Mouse (Mus musculus): ENCODE data around the gene Aipl1. TPM values are rescaled to one million over a fixed set of nuclear protein-coding genes. Genes with fewer than 3 reads are reported as not detected.

Aipl1 gene
- polyA plus RNA-seq, 1 experiment: 0.28 TPM

DNA sequence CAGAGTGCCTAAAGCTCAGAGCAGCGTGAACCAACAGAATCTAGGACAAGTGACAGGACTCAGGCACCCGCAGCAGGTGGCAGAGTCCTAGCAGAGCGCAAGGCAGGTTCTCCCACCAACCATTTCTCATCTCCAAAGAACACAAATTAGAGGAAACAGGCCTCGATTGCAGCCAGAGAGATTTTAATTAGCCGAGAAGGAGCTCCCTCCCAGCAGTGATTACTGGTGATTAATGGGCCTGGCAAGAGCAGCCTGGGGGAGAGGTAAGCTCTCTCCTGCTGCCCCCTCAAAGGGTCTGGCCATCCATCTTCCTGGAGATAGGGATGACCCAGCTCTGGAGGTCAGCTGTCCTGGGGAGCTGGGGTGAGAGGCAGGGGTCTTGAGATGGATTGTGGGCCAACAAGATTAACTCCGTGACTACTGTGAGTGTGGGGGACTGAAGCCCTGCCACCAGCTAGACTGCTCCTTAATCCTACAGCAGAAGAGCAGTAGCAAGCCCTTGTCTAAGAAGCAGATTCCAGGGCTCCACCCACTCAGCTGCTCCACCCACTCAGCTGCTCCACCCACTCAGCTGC, 35.1 kb upstream of the Aipl1 start:
- WGBS: 57% methylated on average over 6 of the region's 6 CpGs
- peaks cover 15% of the 10 kb centered on the region for H3K4me1 ChIP-seq (ENCODE audit: control insufficient read depth, insufficient read depth, low read length)
- no peaks in the 10 kb centered on the region for H3K27me3 ChIP-seq (ENCODE audit: control insufficient read depth, insufficient read depth, low read length)
- no peak overlapping the region for H3K27ac ChIP-seq (ENCODE audit: insufficient read depth, low read length)
- no peak for DNase-seq
- TF ChIP-seq POLR2A (IDR thresholded peaks at IDR 0.05; ENCODE audit: borderline replicate concordance, insufficient read depth, low read length) (no peak), CTCF (IDR thresholded peaks at IDR 0.05; ENCODE audit: borderline replicate concordance, insufficient read depth, low read depth, low read length) (no peak)
- H3K4me3 ChIP-seq (replicated peaks; ENCODE audit: insufficient read depth, low read depth, low read length): no peak overlapping the region

- DNase-seq: no peak
- no peak overlapping the region for H3K4me3 ChIP-seq (replicated peaks; ENCODE audit: insufficient read depth, low read depth, low read length)
- 94% methylated on average over 9 of the region's 9 CpGs for WGBS
- no peaks in the 10 kb centered on the region for H3K27me3 ChIP-seq (ENCODE audit: control insufficient read depth, insufficient read depth, low read length)
- peaks cover 31% of the 10 kb centered on the region for H3K4me1 ChIP-seq (ENCODE audit: control insufficient read depth, insufficient read depth, low read length)
- TF ChIP-seq CTCF (IDR thresholded peaks at IDR 0.05; ENCODE audit: borderline replicate concordance, insufficient read depth, low read depth, low read length) (no peak), POLR2A (IDR thresholded peaks at IDR 0.05; ENCODE audit: borderline replicate concordance, insufficient read depth, low read length) (no peak)
- no peak overlapping the region for H3K27ac ChIP-seq (ENCODE audit: insufficient read depth, low read length)
Measured at GRCm38 (mm10) chr11:72070733-72071132, 33.4 kb upstream of the Aipl1 start.

DNA sequence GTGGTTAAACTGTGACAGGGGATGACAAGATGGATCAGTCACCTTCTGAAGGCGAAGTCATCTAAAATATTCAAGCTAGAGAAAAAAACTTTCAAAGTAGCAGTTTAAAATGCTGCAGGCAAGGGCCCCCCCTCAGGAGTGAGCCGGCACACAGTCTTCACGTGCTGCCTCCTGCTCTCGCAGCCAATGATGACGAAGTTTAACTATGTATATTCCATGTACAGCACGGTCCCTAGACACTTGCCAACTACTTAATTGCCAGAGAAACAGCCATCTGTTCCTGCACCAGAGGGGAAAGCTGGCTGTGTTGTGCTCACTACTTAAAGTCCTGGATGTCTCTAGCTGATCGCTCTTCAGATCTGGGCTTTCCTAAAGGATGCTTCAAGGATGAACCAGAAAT, 30.7 kb upstream of the Aipl1 start:
- H3K27ac ChIP-seq (ENCODE audit: insufficient read depth, low read length): peak overlapping the region; percentile 14; the same call in 1 of the 2 replicates
- no peak for TF ChIP-seq POLR2A (IDR thresholded peaks at IDR 0.05; ENCODE audit: borderline replicate concordance, insufficient read depth, low read length)
- TF ChIP-seq CTCF (IDR thresholded peaks at IDR 0.05; ENCODE audit: borderline replicate concordance, insufficient read depth, low read depth, low read length): no peak
- 11% methylated on average over 7 of the region's 7 CpGs for WGBS

GRCm38 (mm10) chr11:72067326-72067725, 30.0 kb upstream of the Aipl1 start:
- peak overlapping the region; percentile 14; the same call in 1 of the 2 replicates for H3K27ac ChIP-seq (ENCODE audit: insufficient read depth, low read length)
- TF ChIP-seq POLR2A (IDR thresholded peaks at IDR 0.05; ENCODE audit: borderline replicate concordance, insufficient read depth, low read length) (no peak), CTCF (IDR thresholded peaks at IDR 0.05; ENCODE audit: borderline replicate concordance, insufficient read depth, low read depth, low read length) (no peak)
- no peaks in the 10 kb centered on the region for H3K27me3 ChIP-seq (ENCODE audit: control insufficient read depth, insufficient read depth, low read length)
- WGBS: 14% methylated on average over 5 of the region's 5 CpGs
- peak; percentile 70 to 82 for DNase-seq
- peaks cover 34% of the 10 kb centered on the region for H3K4me1 ChIP-seq (ENCODE audit: control insufficient read depth, insufficient read depth, low read length)
- H3K4me3 ChIP-seq (replicated peaks; ENCODE audit: insufficient read depth, low read depth, low read length): no peak overlapping the region

More for the DNA sequence above, 30.7 kb upstream of the Aipl1 start:
- no peaks in the 10 kb centered on the region for H3K27me3 ChIP-seq (ENCODE audit: control insufficient read depth, insufficient read depth, low read length)
- DNase-seq: peak; percentile 66 to 87
- H3K4me3 ChIP-seq (replicated peaks; ENCODE audit: insufficient read depth, low read depth, low read length): no peak overlapping the region
- peaks cover 38% of the 10 kb centered on the region for H3K4me1 ChIP-seq (ENCODE audit: control insufficient read depth, insufficient read depth, low read length)

- Histone ChIP-seq H3K27ac (ENCODE audit: insufficient read depth, low read length) (no peak overlapping the region), H3K4me1 (ENCODE audit: control insufficient read depth, insufficient read depth, low read length) (peaks cover 37% of the 10 kb centered on the region), H3K27me3 (ENCODE audit: control insufficient read depth, insufficient read depth, low read length) (no peaks in the 10 kb centered on the region), H3K4me3 (replicated peaks; ENCODE audit: insufficient read depth, low read depth, low read length) (no peak overlapping the region)
- 61% methylated on average over 6 of the region's 6 CpGs for WGBS
- peak; percentile 56 to 64 for DNase-seq
- TF ChIP-seq POLR2A (IDR thresholded peaks at IDR 0.05; ENCODE audit: borderline replicate concordance, insufficient read depth, low read length) (no peak), CTCF (IDR thresholded peaks at IDR 0.05; ENCODE audit: borderline replicate concordance, insufficient read depth, low read depth, low read length) (peak; percentile 64)
Measured at GRCm38 (mm10) chr11:72066330-72066729, 29.0 kb upstream of the Aipl1 start.

DNA sequence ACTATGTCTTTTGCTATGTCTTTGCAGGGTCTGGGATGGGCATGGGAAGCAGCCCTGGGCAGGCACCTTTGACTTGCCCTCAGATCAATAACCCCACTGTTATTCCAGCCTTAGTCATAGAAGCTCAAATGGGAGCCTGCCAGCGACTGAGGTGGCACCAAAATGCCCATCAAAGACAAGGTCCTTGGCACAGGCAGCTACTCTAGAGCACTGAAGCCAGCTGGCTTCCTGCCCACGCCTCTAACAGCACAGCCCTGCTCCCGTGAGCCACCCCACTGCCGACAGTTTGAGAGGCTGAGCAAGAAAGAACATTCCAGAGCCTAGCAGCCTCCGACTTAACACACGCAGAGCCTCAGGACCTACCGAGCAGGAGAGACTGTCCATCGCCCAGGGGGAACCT, 27.8 kb upstream of the Aipl1 start:
- Histone ChIP-seq H3K4me3 (replicated peaks; ENCODE audit: insufficient read depth, low read depth, low read length) (no peak overlapping the region), H3K27ac (ENCODE audit: insufficient read depth, low read length) (no peak overlapping the region), H3K27me3 (ENCODE audit: control insufficient read depth, insufficient read depth, low read length) (no peaks in the 10 kb centered on the region), H3K4me1 (ENCODE audit: control insufficient read depth, insufficient read depth, low read length) (peaks cover 40% of the 10 kb centered on the region)
- no peak for TF ChIP-seq CTCF (IDR thresholded peaks at IDR 0.05; ENCODE audit: borderline replicate concordance, insufficient read depth, low read depth, low read length)
- no peak for TF ChIP-seq POLR2A (IDR thresholded peaks at IDR 0.05; ENCODE audit: borderline replicate concordance, insufficient read depth, low read length)
- DNase-seq: peak; percentile 74 to 83
- 13% methylated on average over 8 of the region's 8 CpGs for whole genome bisulfite sequencing

- Histone ChIP-seq H3K27ac (ENCODE audit: insufficient read depth, low read length) (no peak overlapping the region), H3K27me3 (ENCODE audit: control insufficient read depth, insufficient read depth, low read length) (no peaks in the 10 kb centered on the region), H3K4me1 (ENCODE audit: control insufficient read depth, insufficient read depth, low read length) (peaks cover 40% of the 10 kb centered on the region), H3K4me3 (replicated peaks; ENCODE audit: insufficient read depth, low read depth, low read length) (no peak overlapping the region)
- TF ChIP-seq POLR2A (IDR thresholded peaks at IDR 0.05; ENCODE audit: borderline replicate concordance, insufficient read depth, low read length): no peak
- no peak for TF ChIP-seq CTCF (IDR thresholded peaks at IDR 0.05; ENCODE audit: borderline replicate concordance, insufficient read depth, low read depth, low read length)
- 94% methylated on average over 6 of the region's 6 CpGs for WGBS
- no peak for DNase-seq
Measured at GRCm38 (mm10) chr11:72064414-72064813, 27.1 kb upstream of the Aipl1 start.

- Histone ChIP-seq H3K27me3 (ENCODE audit: control insufficient read depth, insufficient read depth, low read length) (no peaks in the 10 kb centered on the region), H3K27ac (ENCODE audit: insufficient read depth, low read length) (no peak overlapping the region), H3K4me3 (replicated peaks; ENCODE audit: insufficient read depth, low read depth, low read length) (no peak overlapping the region), H3K4me1 (ENCODE audit: control insufficient read depth, insufficient read depth, low read length) (peaks cover 18% of the 10 kb centered on the region)
- TF ChIP-seq CTCF (IDR thresholded peaks at IDR 0.05; ENCODE audit: borderline replicate concordance, insufficient read depth, low read depth, low read length) (no peak), POLR2A (IDR thresholded peaks at IDR 0.05; ENCODE audit: borderline replicate concordance, insufficient read depth, low read length) (no peak)
- 77% methylated on average over 13 of the region's 13 CpGs for WGBS
- peak in 1 of 2 experiments; percentile 42 for DNase-seq
Measured at GRCm38 (mm10) chr11:72061093-72061620, 23.8 kb upstream of the Aipl1 start.
